Mouse (Mus musculus) E14TG2a.4 (cell line): ENCODE measurements at regions not wholly inside any gene's neighbourhood (a gene's known extent, or its start where the extent isn't known, plus 50 kb on each side); places are given as distances from the start of the nearest gene placed in this dataset.

Experiments
- H3K27me3 ChIP-seq: 2 replicates; pipeline ENCODE4 v1.6.1; 2014; ENCODE audit warnings: low read length, control low read depth; ENCODE audit not compliant: insufficient read depth
- H3K36me3 ChIP-seq: 2 replicates; pipeline ENCODE4 v1.6.1; 2014; ENCODE audit warnings: low read length, control low read depth; ENCODE audit not compliant: insufficient read depth
- H3K4me1 ChIP-seq: replicated peaks from 2 replicates; pipeline ENCODE4 v1.6.1; 2014; ENCODE audit warnings: low read depth, low read length, control low read depth
- H3K4me3 ChIP-seq: replicated peaks from 2 replicates; pipeline ENCODE4 v1.5.1; 2014; ENCODE audit warnings: mild to moderate bottlenecking, low read length
- H3K9me3 ChIP-seq: 2 replicates; pipeline ENCODE4 v1.6.1; 2014; ENCODE audit warnings: low read length, control low read depth
- CTCF ChIP-seq: conservative IDR thresholded peaks from 2 replicates; pipeline ENCODE4 v1.5.1; 2014; ENCODE audit warnings: low read length
- NANOG ChIP-seq: IDR thresholded peaks from 2 replicates; pipeline ENCODE4 v1.6.1; 2014; ENCODE audit warnings: borderline replicate concordance, low read length, mixed read lengths
- POU5F1 ChIP-seq: IDR thresholded peaks from 2 replicates; pipeline ENCODE4 v1.6.1; 2014; ENCODE audit warnings: low read length, borderline replicate concordance

DNA sequence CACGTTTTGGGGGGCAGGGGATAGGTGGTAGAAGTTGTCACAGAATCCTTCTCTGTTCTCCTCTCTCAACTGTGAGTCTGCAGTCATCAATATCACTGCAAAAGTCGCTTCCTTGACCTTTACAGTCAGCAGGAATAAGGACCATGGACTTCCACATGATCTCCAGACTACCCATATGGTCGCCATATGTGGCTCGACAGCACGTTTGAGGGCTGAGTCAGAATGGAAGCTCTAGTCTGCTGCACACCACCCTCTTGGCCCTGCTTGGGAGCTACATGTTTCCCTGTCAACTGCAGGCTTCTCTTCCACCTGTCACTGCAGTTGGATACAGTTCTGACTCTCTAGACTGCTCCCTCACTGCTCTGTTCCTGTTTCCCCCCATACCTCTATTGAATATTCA lies 590.6 kb downstream of the Isl1 start:
- Histone ChIP-seq H3K36me3 (no peaks in the 10 kb centered on the region), H3K9me3 (no peaks in the 10 kb centered on the region)

DNA sequence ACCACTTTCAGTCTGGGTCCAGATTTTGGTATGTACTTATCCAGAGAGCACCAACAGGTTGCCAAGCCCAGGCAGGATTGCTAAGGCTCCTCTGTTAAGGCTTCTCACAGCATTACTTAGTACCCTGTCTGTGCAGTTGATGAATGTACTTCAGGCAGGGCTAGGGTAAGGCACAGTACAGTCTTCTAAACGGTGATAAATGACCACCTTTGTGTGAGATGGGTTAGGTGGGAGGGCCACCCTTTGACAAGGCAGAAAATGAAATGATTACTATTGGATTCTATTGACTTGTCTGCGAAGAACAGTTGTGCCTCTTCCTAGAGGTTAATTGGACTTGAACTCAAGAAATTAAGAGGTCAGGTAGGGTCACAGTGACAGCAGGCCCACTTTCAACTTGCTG lies 594.4 kb upstream of the Itga1 start:
- Histone ChIP-seq H3K4me3 (no peak overlapping the region), H3K4me1 (no peaks in the 10 kb centered on the region), H3K9me3 (no peaks in the 10 kb centered on the region), H3K36me3 (no peaks in the 10 kb centered on the region), H3K27me3 (no peaks in the 10 kb centered on the region)
- no peak for TF ChIP-seq NANOG
- TF ChIP-seq CTCF = no peak
- no peak for TF ChIP-seq POU5F1

More for the DNA sequence above, 590.6 kb downstream of the Isl1 start:
- TF ChIP-seq POU5F1 = no peak
- TF ChIP-seq NANOG = no peak
- TF ChIP-seq CTCF = no peak
- Histone ChIP-seq H3K4me3 (no peak overlapping the region), H3K27me3 (no peaks in the 10 kb centered on the region), H3K4me1 (no peaks in the 10 kb centered on the region)

DNA sequence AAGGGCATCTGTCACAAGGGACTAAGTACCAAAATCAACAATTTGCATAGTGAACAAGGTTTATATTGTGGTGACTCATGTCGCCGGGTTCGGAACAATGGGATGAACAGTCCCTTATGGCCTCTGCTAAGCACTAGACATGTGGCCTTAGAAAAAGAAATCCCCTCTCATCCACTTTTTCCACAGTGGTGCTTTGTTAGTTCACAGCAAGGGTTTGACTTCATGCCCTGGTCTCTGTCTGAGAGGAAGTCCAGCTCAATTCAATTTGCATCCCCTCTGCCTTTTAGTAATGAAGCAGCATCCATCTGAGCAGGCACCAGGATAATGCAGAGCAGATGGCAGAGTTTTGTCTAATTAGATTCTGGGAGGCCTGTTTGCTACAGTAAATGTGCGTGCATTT lies 585.7 kb upstream of the Itga1 start:
- no peak for TF ChIP-seq NANOG
- TF ChIP-seq CTCF = no peak
- no peak for TF ChIP-seq POU5F1
- no peak overlapping the region for H3K4me3 ChIP-seq
- H3K27me3 ChIP-seq = no peaks in the 10 kb centered on the region
- no peaks in the 10 kb centered on the region for H3K36me3 ChIP-seq
- H3K9me3 ChIP-seq = no peaks in the 10 kb centered on the region
- H3K4me1 ChIP-seq = no peaks in the 10 kb centered on the region

DNA sequence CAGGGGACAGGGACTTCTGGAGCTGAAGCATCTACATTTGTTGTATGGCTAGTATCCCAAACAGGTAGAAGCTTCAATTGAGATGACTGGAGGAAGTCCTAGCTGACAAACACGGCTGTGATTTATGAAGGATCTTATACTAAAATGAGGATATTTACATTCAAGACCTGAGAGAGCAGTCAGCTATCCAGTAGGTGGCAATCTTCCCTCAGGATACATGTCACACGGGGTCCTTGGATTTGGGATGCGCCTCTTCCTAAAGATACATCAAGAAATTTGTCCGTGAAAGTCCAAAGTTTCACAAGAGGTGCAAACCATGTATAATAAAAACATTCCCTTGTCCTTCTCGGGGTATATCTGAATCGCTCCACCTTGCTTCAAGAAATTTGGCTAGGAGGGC lies 577.8 kb upstream of the Itga1 start:
- no peaks in the 10 kb centered on the region for H3K27me3 ChIP-seq
- no peaks in the 10 kb centered on the region for H3K36me3 ChIP-seq

DNA sequence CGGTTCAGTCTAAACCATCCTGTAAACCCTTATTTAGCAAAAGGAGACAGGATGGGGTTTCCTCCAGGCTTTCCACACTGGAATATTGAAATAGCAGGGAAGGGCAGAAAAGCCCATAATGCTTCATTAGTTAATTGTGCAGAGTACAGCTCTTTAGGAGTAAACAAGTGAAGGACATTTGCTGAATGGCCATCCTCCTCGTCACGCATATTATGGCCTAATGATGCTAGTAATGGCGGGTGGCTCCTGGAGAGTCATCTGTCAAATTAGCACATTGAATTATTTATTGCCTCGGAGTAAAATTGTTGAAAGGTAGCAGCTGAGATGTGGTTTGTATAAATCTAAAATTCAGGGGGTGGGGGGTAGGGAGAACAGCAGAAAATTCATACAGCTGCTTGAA lies 575.1 kb upstream of the Itga1 start:
- Histone ChIP-seq H3K9me3 (no peaks in the 10 kb centered on the region), H3K27me3 (no peaks in the 10 kb centered on the region), H3K36me3 (no peaks in the 10 kb centered on the region), H3K4me3 (no peak overlapping the region), H3K4me1 (no peaks in the 10 kb centered on the region)
- TF ChIP-seq NANOG (no peak), POU5F1 (no peak), CTCF (no peak)

More for the DNA sequence above, 577.8 kb upstream of the Itga1 start:
- no peak for TF ChIP-seq NANOG
- TF ChIP-seq CTCF = no peak
- TF ChIP-seq POU5F1 = no peak
- H3K4me3 ChIP-seq = no peak overlapping the region
- no peaks in the 10 kb centered on the region for H3K4me1 ChIP-seq
- H3K9me3 ChIP-seq = no peaks in the 10 kb centered on the region

DNA sequence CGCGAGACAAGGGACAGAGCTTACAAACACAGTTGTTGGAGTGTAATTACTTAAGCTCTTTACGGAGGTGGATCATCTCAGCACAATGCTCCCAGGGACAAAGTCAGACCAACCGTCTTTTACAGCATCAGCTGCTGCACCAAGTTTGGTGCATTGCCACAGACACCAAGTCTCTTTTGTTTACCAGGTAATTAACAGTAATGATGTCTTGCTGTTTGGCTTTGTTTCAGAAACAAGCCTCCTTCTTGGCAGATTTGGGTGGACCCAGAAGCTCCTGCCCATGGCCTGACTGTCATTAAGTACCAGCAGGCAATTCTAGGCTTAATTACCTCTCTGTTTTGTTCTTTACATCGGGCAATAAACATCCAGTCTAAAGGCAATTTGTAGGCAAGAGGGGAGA lies 572.0 kb upstream of the Itga1 start:
- no peaks in the 10 kb centered on the region for H3K4me1 ChIP-seq
- H3K4me3 ChIP-seq = no peak overlapping the region
- H3K36me3 ChIP-seq = no peaks in the 10 kb centered on the region
- no peaks in the 10 kb centered on the region for H3K27me3 ChIP-seq
- TF ChIP-seq CTCF = no peak
- no peak for TF ChIP-seq POU5F1
- no peak for TF ChIP-seq NANOG
- H3K9me3 ChIP-seq = no peaks in the 10 kb centered on the region

DNA sequence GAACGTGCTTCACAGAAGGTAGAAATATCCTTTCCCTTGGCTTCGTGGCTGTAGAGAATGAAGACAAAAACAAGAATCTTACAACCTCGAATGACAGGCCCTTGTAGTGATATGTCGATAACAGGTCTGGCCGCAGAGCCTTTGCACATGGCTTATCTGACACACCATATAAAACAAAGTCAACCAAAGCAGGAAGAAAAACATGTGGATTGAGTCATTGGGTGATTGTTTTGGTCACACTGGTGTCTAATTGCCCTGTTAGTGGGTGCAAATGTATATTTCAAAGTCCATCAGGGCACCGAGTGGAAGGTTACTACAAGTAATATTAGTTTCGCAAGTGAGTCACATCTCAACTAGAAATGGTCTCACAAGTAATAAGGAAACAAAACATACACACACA lies 569.9 kb upstream of the Itga1 start:
- no peaks in the 10 kb centered on the region for H3K27me3 ChIP-seq
- no peaks in the 10 kb centered on the region for H3K4me1 ChIP-seq
- no peaks in the 10 kb centered on the region for H3K9me3 ChIP-seq
- no peak overlapping the region for H3K4me3 ChIP-seq
- TF ChIP-seq CTCF = no peak
- no peak for TF ChIP-seq POU5F1
- no peak for TF ChIP-seq NANOG
- no peaks in the 10 kb centered on the region for H3K36me3 ChIP-seq

DNA sequence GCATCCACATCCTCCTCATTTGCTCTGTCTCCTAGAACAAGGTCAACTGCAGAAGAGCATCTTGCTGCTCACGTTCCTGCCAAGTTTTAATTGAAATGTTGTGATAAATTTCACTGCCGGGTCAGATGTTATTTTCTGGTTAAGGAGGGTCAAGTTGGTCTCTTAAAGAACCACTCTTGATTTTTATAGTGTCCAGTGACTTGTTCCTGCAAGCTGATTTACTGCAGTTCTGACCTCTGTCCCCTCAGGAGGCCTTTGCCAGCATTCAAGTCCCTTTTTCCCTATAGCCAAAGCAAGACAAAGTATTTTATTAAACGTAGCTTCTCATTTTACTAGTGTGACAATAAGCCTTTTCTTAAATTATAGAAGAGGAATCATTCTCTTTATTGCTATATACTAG lies 567.8 kb upstream of the Itga1 start:
- Histone ChIP-seq H3K4me1 (no peaks in the 10 kb centered on the region), H3K27me3 (no peaks in the 10 kb centered on the region), H3K36me3 (no peaks in the 10 kb centered on the region), H3K9me3 (no peaks in the 10 kb centered on the region), H3K4me3 (no peak overlapping the region)
- TF ChIP-seq POU5F1 (no peak), NANOG (no peak), CTCF (no peak)

DNA sequence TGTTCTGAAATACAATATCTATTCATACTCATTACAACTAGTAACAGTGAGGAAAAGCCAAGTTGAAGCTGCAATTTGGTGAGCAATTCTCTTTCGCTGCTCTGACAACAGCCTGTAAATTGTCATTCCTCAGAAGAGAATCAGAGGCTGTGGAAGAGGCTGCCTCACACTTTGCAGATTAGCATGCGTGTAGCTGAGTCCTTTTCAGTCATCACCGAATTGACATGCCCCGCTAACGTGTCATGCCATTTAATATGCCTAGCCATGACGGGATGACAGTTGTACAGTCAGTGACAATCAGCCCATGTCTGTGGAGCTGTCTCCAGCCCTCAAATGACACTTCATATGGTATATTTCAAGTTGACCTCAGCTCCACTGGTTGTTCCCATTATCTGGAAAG lies 553.4 kb upstream of the Itga1 start:
- H3K4me3 ChIP-seq = no peak overlapping the region
- no peaks in the 10 kb centered on the region for H3K27me3 ChIP-seq
- no peak for TF ChIP-seq NANOG
- TF ChIP-seq POU5F1 = no peak
- no peak for TF ChIP-seq CTCF
- no peaks in the 10 kb centered on the region for H3K9me3 ChIP-seq
- no peaks in the 10 kb centered on the region for H3K36me3 ChIP-seq
- H3K4me1 ChIP-seq = no peaks in the 10 kb centered on the region
